Mouse (Mus musculus) adrenal gland, postnatal 4 days (tissue): Measurements from ENCODE around the gene Scn3a. TPM values are rescaled to one million over a fixed set of nuclear protein-coding genes. Genes with fewer than 3 reads are reported as not detected.
"Not testable (repeated sequence)": the region's sequence is repeated elsewhere in the genome, so short reads cannot be mapped to it uniquely, and the experiment has no call there.

Source experiments
- DNase-seq, 2 experiments: peaks; one replicate each; pipeline ENCODE4 v3.0.0; 2021 to 2022; ENCODE audit warnings: low spot score in 2 of 2, mixed read lengths in 2 of 2
- total RNA-seq, 2 experiments: library from RNA; stranded (reverse); gene quantifications; 2 replicates each; pipeline ENCODE4 v1.2.3; 2021

The Scn3a gene
- total RNA-seq, 2 experiments from 2014 or later = 8.2 to 11.9 TPM

GRCm38 (mm10) chr2:65490450-65490849 is 77.0 kb downstream of the Scn3a start:
- DNase-seq = no peak

GRCm38 (mm10) chr2:65483434-65483833 is 84.0 kb downstream of the Scn3a start:
- no peak for DNase-seq

GRCm38 (mm10) chr2:65481007-65481672 is 86.3 kb downstream of the Scn3a start:
- DNase-seq = no peak

GRCm38 (mm10) chr2:65471311-65471882 is 96.0 kb downstream of the Scn3a start:
- no peak for DNase-seq

GRCm38 (mm10) chr2:65465694-65466093 is 101.7 kb downstream of the Scn3a start:
- DNase-seq = no peak

GRCm38 (mm10) chr2:65453763-65454162 is 113.7 kb downstream of the Scn3a start:
- no peak for DNase-seq

- not testable (repeated sequence) for DNase-seq
Observed at GRCm38 (mm10) chr2:65451401-65452078, 115.9 kb downstream of the Scn3a start.

GRCm38 (mm10) chr2:65450449-65451360 is 116.7 kb downstream of the Scn3a start:
- DNase-seq = no peak

- DNase-seq = no peak
Observed at GRCm38 (mm10) chr2:65449126-65449828, 118.2 kb downstream of the Scn3a start.

- no peak for DNase-seq
Observed at GRCm38 (mm10) chr2:65443082-65443481, 124.3 kb downstream of the Scn3a start.

- DNase-seq = no peak
Observed at GRCm38 (mm10) chr2:65441566-65441965, 125.9 kb downstream of the Scn3a start.

- DNase-seq = no peak
Observed at GRCm38 (mm10) chr2:65441110-65441509, 126.3 kb downstream of the Scn3a start.

- no peak for DNase-seq
Observed at GRCm38 (mm10) chr2:65436917-65437316, 130.5 kb downstream of the Scn3a start.

- no peak for DNase-seq
Observed at GRCm38 (mm10) chr2:65423501-65423900, 143.9 kb downstream of the Scn3a start.

- no peak for DNase-seq
Observed at GRCm38 (mm10) chr2:65421259-65422255, 145.9 kb downstream of the Scn3a start.

- DNase-seq = no peak
Observed at GRCm38 (mm10) chr2:65418608-65419007, 148.8 kb downstream of the Scn3a start.

GRCm38 (mm10) chr2:65416535-65416934 is 150.9 kb downstream of the Scn3a start:
- DNase-seq = no peak

GRCm38 (mm10) chr2:65415294-65415693 is 152.1 kb downstream of the Scn3a start:
- DNase-seq = no peak

- DNase-seq = peak in 1 of 2 experiments; percentile 7
Observed at GRCm38 (mm10) chr2:65414806-65415281, 152.6 kb downstream of the Scn3a start.
